Mouse (Mus musculus) kidney, postnatal 10 days (tissue): ENCODE results near the gene Ina.
"Not testable (repeated sequence)": the region's sequence is repeated elsewhere in the genome, so short reads cannot be mapped to it uniquely, and the experiment has no call there.

Experiments used
- DNase-seq: peaks from one replicate; pipeline ENCODE4 v3.0.0; 2021; ENCODE audit warnings: mixed read lengths

Ina gene

DNA sequence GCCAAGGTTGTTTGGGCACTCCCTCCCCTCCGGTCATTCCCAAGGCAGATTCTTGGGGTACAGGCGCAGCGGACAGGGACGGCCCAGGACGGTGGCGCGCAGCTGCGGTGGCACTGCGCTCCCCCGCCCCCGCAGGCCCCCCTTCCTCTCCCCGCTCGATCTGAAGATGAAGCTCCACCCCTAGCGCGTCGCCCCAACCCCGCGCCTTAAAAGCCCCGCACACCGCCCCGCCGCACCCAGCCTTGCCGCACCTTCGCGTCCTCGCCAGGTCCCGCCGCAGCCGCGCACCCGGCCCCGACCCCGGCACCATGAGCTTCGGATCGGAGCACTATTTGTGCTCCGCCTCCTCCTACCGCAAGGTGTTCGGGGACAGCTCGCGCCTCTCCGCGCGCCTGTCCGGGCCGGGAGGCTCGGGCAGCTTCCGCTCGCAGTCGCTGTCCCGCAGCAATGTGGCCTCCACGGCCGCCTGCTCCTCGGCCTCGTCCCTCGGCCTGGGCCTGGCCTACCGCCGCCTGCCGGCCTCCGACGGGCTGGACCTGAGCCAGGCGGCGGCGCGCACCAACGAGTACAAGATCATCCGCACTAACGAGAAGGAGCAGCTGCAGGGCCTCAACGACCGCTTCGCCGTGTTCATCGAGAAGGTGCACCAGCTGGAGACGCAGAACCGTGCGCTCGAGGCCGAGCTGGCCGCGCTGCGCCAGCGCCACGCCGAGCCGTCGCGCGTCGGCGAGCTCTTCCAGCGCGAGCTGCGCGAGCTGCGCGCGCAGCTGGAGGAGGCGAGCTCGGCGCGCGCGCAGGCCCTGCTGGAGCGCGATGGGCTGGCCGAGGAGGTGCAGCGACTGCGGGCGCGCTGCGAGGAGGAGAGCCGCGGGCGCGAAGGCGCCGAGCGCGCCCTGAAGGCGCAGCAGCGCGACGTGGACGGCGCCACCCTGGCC lies at the start of gene Ina, which contains the start of gene Nt5c2:
Gene Ina (plus strand): TSS at position 252 of the 935 bp plus-strand sequence.
Gene Nt5c2 (minus strand): TSS at position 707 of the 935 bp plus-strand sequence.
- DNase-seq: peak; percentile 68

DNA sequence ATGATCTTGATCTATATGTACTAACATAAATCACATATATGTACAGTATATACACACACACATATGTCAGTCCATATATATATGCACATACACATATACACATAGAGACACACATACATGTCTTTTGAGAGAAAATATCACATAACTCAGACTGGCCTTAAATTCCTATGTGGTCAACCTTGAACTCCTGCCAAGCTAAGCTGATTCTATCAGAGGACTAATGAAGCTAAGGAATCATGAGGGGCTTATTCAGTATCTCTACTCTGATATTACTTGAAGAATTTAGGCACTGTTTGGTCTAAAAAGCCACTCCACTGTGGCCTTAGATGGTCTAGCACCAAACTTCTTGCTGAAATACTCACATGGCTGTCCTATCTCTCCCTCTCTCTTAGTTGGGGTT lies 49.0 kb upstream of the Ina start:
- no peak for DNase-seq

DNA sequence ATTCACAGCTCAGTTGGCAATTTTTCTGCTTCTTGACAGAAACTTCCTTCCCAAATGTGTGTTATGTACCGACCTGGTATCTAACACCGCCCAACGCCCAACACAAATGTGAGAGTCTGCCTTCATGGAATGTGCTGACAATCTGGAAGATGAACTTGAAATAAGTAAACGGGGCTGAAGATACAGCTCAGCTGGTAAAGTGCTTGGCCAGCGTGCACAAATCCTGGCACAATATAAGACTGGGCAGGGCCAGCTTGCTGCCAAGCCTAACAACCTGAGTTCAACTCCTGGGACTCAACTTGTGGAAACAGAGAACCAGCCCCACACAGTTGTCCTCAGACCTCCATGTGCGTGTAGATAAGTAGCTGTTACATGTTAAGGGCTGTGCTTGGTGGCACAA lies 48.2 kb upstream of the Ina start:
- no peak for DNase-seq

DNA sequence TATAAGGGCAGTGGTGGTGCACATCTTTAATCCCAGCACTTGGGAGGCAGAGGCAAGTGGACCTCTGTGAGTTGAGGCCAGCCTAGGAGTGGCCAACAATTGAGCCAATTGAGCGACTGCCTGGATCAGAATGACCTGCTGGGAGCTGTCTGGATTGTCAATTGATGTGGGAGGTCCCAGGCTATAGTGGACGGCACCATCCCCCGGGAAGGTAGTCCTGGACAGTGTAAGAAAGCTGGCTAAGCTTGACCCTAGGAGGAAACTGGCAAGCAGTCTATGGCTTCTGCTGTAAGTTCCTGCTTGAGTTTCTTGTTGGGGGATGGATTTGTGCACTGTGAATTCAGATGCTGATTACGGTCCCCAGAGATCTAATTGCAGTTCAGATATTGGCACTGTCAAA lies 46.6 kb upstream of the Ina start:
- no peak for DNase-seq

DNA sequence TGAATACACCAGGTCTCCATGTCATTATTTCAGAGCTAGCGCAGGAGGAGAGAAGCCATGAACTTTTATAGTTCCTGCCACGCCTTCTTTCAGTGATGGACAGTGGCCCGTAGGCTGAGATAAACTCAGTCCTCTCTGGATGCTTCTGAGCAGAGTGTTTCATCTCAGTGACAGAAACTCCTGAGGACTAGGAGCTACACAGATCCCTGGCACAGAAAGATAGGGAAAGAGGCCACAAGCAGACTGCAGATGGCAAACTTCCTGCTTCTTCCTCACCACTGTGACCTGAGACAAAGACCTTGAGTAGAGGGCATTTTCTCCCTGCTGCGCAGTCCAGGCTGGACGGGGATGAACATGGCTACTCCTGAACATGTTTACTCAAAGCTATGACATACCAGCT lies 45.7 kb upstream of the Ina start:
- no peak for DNase-seq

DNA sequence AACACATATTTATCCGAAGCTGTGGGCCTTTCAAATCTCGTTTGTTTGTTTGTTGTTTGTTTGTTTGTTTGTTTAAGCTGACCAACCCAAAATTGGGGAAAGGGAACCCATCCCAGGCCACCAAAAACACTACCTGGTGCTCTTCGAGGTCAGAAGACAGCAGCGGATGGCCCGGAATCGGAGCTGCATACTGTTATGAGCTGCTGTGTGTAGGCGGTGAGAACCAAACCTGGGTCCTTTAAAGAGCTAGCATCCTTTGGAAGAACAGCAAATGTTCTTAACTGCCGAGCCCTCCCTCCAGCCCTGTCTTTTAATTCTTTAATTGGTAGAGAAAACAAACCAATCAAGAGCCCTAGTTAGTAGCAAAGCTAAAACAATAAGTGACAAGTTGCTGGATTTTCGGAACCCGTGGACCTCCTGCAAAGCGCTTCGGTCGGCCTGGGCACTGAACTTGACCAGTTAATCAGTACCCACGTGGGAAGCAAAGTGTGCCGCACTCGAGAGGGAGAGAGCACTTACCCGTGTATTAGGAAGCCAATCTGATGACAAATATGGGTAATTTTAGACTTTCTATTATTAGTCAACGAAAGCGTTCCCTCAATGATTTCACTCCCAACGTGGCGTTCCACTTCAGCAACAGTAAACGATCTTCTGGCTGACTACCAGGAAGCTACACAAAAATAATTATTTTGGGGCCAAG lies 45.1 kb upstream of the Ina start:
- peak; percentile 61 for DNase-seq

DNA sequence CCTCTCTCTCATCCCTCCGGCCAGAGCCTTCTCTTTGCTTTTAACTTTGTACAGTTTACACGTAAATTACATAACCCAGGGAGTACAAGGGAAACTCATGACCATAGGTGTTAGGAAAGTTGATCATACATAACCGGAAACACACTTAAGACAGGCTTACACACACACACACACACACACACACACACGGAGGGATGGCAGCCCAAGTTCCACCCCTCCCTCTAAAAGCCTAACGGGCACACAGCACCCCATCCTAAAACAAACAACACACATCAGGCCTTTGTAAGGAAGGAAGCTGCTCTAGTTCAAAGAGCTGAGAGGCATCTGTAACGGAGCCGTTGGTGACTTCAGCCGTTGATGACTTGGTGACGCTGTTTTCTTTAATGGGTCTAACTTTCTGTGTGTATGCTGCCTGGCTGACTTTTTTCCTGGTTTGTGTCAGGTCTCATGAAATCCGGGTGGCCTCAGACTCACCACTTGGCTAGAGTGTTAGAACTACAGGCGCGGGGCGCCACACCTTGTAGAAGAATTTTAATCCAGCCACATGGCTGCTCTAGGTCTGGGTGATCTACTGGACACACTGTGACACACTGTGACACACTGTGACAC lies 44.3 kb upstream of the Ina start:
- DNase-seq: no peak

DNA sequence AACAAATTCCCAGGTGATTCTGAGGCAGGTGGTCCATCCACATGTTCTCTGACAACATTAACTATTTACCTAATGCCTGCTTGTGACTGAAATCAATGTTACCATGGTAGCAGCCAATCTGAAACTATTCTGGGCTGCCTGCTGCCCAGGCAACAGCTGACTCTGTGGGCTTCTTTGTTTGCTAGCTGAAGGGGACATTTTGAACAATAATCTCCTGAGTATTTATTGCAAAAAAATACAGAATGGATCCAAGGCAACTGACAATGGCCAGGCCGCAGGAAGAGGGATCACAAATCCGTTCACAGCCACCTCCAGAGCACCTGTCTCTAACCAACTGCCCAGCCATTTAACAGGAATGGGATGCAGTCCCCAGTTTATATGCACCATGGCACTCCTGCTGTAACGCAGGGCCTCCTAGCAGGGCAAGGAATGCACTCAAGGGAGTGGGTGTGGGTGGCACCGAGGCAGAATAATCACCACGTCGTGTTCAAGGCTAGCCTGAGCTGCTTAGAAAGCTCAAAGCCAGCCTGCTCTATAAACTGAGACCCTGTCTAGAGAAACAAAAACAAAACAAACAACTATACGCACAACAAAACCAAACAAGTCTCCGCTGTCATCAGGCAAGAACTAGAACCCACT lies 43.3 kb upstream of the Ina start:
- no peak for DNase-seq

DNA sequence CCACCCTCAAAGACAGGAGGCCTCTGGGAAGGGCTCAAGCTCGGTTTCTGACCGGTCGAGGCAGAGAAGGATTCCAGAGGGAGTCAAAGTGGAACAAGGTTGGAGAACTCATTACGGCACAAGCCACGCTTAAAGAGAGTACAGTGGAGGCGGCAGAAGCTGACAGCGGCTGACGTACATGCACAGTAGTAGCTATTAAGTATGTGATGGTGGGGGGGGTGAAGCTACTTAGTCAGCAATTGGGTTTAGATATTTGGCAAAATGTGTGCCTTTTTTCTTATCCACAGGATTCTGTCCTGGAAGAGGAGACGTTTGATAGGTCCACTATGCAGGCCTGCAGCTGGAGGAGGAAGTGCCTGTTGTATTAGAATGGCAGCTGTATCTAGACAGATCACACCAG lies 42.8 kb upstream of the Ina start:
- DNase-seq: no peak

DNA sequence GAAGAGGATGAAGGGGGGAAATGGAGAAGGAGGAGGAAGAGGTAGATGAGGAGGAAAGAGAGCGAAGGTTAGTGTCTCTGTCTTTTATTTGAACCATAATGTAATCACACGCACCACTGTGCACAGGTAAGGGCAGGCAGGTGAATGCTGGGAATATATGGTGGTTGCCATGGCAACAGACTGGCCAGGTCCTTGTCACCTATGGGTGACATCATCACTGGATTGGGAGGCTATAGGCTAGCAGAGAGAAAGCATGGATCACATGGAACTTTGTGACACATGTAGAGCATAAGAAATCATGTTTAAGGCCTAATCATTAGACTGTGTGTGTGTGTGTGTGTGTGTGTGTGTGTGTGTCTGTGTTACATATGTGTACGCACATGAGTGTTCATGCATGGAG lies 42.3 kb upstream of the Ina start:
- no peak for DNase-seq

DNA sequence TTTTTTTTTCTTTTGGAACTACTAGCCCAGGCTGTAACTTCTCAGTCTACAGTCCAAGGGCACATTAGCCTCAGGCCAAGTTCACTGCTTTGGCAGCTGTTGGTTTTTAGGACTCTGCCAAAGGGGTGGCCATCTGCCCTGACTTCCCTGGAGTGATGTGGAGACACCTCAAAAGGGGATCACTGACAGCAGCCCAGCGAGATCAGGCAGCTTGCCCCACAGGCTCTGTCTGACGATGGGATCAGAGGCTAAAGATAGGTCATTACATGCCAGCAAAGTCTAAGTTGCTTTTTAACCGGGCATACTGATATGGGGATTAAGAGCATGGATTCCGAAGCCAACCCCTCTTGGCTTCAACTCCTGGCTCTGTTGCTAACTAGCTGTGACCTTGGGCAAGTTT lies 38.9 kb upstream of the Ina start:
- DNase-seq: peak; percentile 28

DNA sequence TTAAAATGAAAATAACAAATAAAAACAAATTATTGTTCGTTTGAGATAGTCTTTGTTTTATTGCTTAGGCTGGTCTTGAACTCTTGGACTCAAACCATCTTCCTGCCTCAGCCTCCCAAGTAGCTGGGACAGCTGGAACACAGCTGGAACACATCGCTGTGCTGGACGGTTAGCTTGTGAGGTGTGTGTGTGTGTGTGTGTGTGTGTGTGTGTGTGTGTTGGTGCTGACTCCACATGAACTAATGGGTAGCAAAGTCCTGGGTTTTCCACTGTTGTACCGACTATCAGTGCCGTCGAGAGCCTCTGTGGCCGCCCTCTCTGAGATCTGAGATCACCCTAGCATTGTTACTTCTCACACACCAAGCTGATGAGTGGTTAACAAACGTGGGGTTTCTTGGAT lies 38.5 kb upstream of the Ina start:
- DNase-seq: no peak

DNA sequence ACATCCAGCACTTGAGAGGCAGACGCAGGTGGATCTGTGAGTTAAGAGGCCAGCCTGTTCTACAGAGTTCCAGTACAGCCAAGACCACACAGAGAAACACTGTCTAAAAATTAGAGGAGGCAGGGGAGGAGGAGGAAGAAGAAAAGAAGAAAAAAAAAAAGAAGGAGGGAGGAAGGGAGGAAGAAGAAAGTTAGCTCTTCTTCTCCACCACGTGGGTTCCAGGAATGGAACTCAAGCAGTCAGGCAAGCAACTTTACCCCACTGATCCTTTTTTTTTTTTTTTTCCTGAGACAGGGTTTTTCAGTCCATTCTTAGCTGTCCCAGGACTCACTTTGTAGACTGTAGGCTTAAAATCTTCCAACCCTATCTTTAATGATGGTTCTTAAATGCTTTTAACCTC lies 37.8 kb upstream of the Ina start:
- no peak for DNase-seq

DNA sequence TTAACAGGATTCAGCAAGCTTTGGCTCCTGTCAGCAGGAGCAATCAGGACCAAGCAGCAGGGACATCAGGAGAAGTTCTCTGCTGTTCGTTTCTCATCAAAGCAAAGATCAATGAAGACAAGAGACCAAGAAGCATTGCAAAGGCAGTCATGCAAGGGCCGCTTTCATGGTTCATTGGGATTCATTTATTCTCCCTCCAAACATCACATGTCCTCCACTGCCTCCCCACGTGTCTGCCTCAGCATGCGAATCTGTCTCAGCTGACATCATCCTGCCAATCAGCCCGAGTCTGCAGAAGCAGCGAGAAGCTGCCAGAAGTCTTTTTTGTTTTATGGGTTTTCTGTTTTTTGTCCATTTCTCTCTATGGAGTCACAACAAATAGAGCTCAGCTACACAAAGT lies 37.0 kb upstream of the Ina start:
- peak; percentile 60 for DNase-seq

DNA sequence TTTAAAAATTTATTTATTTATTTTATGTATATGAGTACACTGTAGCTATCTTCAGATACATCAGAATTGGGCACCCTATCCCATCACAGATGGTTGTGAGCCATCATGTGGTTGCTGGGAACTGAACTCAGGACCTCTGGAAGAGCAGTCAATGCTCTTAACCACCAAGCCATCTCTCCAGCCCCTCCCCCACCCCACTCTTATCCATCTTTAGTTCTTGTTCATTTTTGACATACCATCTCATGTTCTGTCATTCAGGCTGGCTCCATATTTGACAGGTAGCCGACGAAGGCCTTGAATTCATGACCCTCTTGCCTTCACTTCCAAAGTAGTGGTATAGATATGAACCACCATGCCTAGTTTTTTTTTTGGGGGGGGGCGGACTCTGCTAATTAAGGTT lies 36.4 kb upstream of the Ina start:
- not testable (repeated sequence) for DNase-seq

DNA sequence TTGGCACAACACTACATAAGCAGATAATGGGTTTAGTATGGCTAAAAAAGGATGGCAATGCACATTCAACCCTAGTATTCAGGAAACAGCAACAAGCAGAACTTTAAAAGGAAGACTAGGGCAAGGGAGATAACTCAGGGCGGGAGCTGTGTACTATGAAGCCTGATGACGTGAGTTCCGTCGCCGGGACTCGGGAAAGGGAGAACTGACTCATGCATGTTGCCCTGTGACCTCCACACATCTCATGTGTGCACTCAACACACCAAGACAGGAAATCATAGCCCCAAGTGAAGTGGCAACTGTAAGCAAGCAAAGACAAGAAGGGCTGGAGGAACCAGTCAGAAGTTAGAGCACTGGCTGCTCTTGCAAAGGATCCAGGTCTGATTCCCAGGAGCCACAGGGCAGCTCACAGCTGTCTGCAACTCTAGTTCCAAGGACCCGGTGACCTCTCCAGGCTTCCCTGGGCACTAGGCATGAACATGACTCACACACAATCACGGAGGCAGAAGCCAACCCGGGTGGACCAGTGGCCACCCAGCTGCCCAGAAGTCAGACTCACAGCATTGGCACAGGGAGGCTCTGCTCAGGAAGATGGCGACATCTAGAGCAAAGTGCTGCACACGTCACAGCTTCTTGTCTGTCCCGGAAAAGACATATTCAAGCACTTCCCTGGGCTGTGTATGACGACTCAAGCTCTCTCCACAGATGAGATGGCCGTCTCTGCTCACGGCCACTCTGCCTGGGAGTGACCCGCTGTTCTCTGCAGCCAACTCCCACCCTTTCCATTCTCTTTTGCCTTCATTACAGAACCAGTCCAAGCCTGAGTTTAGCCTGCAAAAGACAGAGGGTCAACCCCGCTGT lies 35.3 kb upstream of the Ina start:
- DNase-seq: no peak

DNA sequence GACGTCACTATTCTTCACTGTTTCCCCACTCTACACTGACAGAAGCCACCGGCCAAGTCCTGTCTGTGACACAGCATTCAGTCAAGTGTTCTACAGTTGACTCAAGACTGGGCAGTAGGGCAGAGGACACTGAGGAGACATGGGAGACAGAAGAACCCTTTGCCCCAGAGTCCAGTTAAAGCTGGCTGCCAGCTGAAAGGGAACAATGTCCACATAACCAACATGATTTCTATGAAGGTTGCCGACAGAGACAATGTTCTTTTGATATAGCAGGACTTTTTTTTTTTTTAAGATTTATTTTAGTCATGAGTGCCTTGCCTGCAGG lies 34.8 kb upstream of the Ina start:
- DNase-seq: peak; percentile 27

DNA sequence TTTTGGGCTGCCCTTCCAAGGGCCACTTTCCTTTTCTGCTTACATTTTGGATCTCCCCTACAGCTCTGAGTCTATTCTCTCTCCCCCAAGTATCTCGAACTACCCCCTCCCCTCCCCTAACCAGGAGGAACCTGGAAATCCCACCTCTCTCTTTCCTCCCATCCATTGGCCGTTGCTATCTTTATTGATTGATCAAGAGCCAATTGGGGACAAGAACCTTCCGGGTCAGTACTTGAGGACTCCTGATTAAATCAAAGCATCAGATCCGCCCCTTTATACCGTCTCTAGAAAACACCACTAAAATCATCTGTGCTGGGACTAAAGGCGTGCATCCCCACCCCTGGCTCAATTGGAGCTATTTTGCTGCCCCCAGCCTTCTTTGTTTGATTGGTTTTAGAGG lies 33.0 kb upstream of the Ina start:
- no peak for DNase-seq

DNA sequence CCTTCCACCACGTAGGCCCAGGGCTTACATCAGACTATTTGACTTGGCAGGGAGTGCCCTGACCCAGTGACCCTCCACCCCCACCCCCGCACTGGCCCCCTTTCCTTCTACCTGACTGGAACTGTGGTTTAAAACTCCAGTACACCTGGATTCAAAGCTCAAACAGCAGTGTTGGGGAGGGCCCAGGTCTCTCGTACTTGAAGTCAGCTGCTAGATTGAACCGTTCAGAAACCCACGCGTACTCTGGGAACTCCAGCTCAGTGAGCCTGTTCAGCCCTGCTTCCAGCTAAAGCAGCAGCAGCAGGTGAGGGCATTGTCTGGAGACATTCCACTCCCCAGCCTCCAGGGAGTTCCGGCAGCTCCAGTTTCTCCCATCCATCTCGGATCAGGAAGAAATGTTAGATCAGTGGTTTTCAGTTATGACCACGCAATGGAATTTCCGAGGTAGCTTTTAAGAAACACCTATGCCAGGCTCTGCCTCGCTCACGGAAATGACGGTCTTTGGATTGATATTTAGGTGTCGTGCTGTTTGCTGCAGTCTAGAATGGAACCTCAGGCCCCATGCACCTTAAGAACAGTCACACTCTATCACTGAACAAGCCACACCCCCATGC lies 31.0 kb upstream of the Ina start:
- DNase-seq: peak; percentile 32

DNA sequence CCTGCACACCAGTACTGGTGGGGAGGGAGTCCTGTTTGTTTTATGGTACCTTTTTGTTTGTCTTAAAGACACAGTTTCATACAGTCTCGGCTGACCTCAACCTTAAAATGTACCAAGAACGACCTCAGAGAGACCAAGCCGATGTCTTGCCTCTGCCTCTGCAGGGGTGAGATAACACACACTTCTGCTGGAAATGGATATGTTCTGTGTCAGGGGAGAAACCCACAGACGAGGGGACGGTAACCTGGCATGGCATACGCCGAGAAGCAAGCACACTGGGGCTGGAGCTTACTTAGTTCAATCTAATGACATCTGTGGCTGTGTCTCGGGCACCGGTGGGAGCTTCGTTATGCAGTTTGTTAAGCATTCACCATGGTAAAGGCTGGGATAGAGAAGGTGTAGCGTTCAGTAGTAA lies 30.5 kb upstream of the Ina start:
- DNase-seq: no peak

DNA sequence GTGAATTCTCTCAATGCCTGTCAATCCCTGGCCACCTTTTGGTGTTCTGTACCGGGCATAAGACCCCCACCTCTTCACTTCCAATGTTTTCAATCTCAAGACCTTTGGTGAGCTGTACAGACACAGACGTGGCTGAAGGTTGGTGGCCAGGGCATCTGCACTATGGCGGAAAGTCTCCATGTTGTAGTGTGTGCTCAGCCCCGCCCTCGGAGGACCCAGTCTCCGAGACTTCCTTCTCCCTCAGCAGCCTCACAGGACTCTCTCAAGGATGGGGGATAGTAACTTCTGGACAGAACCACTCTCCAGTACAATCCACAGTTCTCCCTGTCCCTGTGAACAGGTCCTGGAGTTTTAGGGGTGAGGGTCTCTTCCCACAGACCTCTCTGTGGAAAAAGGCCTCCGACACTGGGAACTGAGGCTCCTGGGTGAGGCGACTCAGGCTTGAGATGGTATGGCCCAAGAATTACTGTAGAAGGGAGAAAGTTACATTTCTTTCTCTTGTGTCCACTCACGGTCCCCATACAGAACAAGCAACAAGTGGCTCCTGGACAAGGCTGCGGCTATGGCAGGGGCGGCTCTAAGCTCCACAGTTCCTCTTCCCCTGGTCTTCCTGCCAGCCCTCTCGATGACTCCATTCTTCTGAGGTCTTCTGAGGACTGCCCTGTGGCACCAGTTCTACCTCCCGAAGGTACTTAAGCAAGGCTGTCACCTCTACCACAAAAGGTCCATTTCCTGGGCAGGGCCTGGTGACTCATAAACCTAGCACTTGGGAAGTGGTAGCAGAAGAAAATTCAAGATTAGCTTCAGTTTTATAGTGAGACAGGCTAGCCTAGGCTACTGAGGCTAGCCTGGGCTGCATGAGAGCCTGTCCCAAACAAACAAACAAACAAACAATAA lies 29.5 kb upstream of the Ina start:
- DNase-seq: no peak
